Mouse (Mus musculus): ENCODE measurements around the gene Tbc1d10b.

GRCm38 (mm10) chr7:127208295-127208552, at the start of gene Tbc1d10b:
- peak; percentile 54 for TF ChIP-seq POLR2A (IDR thresholded peaks at IDR 0.05; ENCODE audit: insufficient read length, low read depth)
- TF ChIP-seq MYOD1 (IDR thresholded peaks at IDR 0.05; ENCODE audit: control insufficient read depth in 1 of 3, insufficient read length in 2 of 3, low read depth in 2 of 3) = no peak
- no peak for TF ChIP-seq USF1 (IDR thresholded peaks at IDR 0.05; ENCODE audit: low read depth)
- no peak for TF ChIP-seq TCF12 (IDR thresholded peaks at IDR 0.05; ENCODE audit: insufficient read depth, poor library complexity, severe bottlenecking)
- TF ChIP-seq POLR2AphosphoS2 (IDR thresholded peaks at IDR 0.05; ENCODE audit: insufficient read length, low read depth) = no peak
- no peak for TF ChIP-seq MAX (IDR thresholded peaks at IDR 0.05; ENCODE audit: low read depth)
- no peak for TF ChIP-seq TCF3 (IDR thresholded peaks at IDR 0.05; ENCODE audit: insufficient read length, low read depth)
- TF ChIP-seq MYOG (IDR thresholded peaks at IDR 0.05; ENCODE audit: control insufficient read depth in 1 of 3, insufficient read depth in 1 of 3, insufficient read length in 2 of 3, low read depth in 2 of 3) = no peak
- TF ChIP-seq REST (IDR thresholded peaks at IDR 0.05; ENCODE audit: insufficient read depth, insufficient read length) = no peak
- TF ChIP-seq CEBPB (IDR thresholded peaks at IDR 0.05; ENCODE audit: insufficient read depth, poor library complexity, severe bottlenecking) = no peak
- TF ChIP-seq E2F4 (IDR thresholded peaks at IDR 0.05; ENCODE audit: insufficient read depth) = no peak

Data from myocyte (in vitro differentiated cells).